Mouse (Mus musculus): ENCODE results near the gene Mymx.

GRCm38 (mm10) chr17:45644185-45644584 lies 42.3 kb upstream of the Mymx start:
- no peak for TF ChIP-seq CTCF (IDR thresholded peaks at IDR 0.05; ENCODE audit: borderline replicate concordance, control insufficient read depth, extremely low read depth, insufficient read depth, low read length, poor library complexity)
- no peak for TF ChIP-seq POLR2A (IDR thresholded peaks at IDR 0.05; ENCODE audit: control insufficient read depth, extremely low read depth, insufficient read depth, low read length, poor library complexity)
